Mouse (Mus musculus): ENCODE data around the gene Gm42688. TPM values are rescaled to one million over a fixed set of nuclear protein-coding genes. Genes with fewer than 3 reads are reported as not detected.
A peak's percentile ranks its signal among the peaks of the same experiment; 100 is the strongest.

Gm42688 gene
- 1.9 TPM in 2 replicates for polyA plus RNA-seq (2015; fragmentation: Nextera tagmentation; extraction: Ambion mirVana)

- DNase-seq (ENCODE audit: low spot score) (peak; percentile 95), ATAC-seq (peak; percentile 93)
- WGBS = 4% methylated on average over 24 of the region's 25 CpGs
- peaks cover 7% of the 10 kb centered on the region for H3K4me1 ChIP-seq (ENCODE audit: insufficient read depth, low read depth, low read length)
- H3K4me2 ChIP-seq (replicated peaks; ENCODE audit: low read depth, low read length) = peak within 1 kb of the TSS; percentile 91
- H3K9ac ChIP-seq (replicated peaks; ENCODE audit: low read depth) = peak within 1 kb of the TSS; percentile 43; the same call in 1 of the 2 replicates
- peak within 1 kb of the TSS; percentile 81 for H3K27ac ChIP-seq (ENCODE audit: low read length)
- H3K36me3 ChIP-seq (ENCODE audit: insufficient read depth, low read length) = no peaks in the 10 kb centered on the region
- peak within 1 kb of the TSS; percentile 69 for H3K4me3 ChIP-seq (ENCODE audit: low read depth, low read length)
- TF ChIP-seq CTCF (IDR thresholded peaks at IDR 0.05) = peak; percentile 79
- no peak for TF ChIP-seq EP300 (IDR thresholded peaks at IDR 0.05)
- H3K27me3 ChIP-seq (replicated peaks; ENCODE audit: insufficient read depth, low read length) = no peaks in the 10 kb centered on the region
- H3K9me3 ChIP-seq (ENCODE audit: low read length) = no peaks in the 10 kb centered on the region
Measured at GRCm38 (mm10) chr6:83101316-83101687, at the start of gene Gm42688, which contains the start of gene Ccdc142. Gm42688 (plus strand) TSS chr6:83101617. Ccdc142 (plus strand) TSS chr6:83101601.

- TF ChIP-seq EP300 (IDR thresholded peaks at IDR 0.05) = no peak
- TF ChIP-seq CTCF (IDR thresholded peaks at IDR 0.05) = 0 out of 2 replicates have a peak, but pooled peaks have one; percentile 1
- Histone ChIP-seq H3K9me3 (ENCODE audit: low read length) (no peaks in the 10 kb centered on the region), H3K4me1 (ENCODE audit: insufficient read depth, low read depth, low read length) (peaks cover 19% of the 10 kb centered on the region), H3K4me2 (replicated peaks; ENCODE audit: low read depth, low read length) (peak overlapping the region; percentile 99), H3K9ac (replicated peaks; ENCODE audit: low read depth) (peak overlapping the region; percentile 65), H3K27me3 (replicated peaks; ENCODE audit: insufficient read depth, low read length) (no peaks in the 10 kb centered on the region), H3K27ac (ENCODE audit: low read length) (peak overlapping the region; percentile 60), H3K36me3 (ENCODE audit: insufficient read depth, low read length) (0 out of 2 replicates have a peak, but pooled peaks cover 8% of the 10 kb centered on the region), H3K4me3 (ENCODE audit: low read depth, low read length) (peak overlapping the region; percentile 74)
- no peak for ATAC-seq
- WGBS = 1% methylated on average over 26 of the region's 26 CpGs
- DNase-seq (ENCODE audit: low spot score) = peak; percentile 62
Measured at GRCm38 (mm10) chr6:83053136-83053960, 48.1 kb upstream of the Gm42688 start.

- H3K4me3 ChIP-seq (ENCODE audit: low read depth, low read length) = peak within 1 kb of the TSS; percentile 74
- peaks cover 19% of the 10 kb centered on the region for H3K4me1 ChIP-seq (ENCODE audit: insufficient read depth, low read depth, low read length)
- H3K27me3 ChIP-seq (replicated peaks; ENCODE audit: insufficient read depth, low read length) = no peaks in the 10 kb centered on the region
- DNase-seq (ENCODE audit: low spot score) (peak; percentile 98), ATAC-seq (peak; percentile 97)
- no peaks in the 10 kb centered on the region for H3K9me3 ChIP-seq (ENCODE audit: low read length)
- H3K27ac ChIP-seq (ENCODE audit: low read length) = peak within 1 kb of the TSS; percentile 93
- H3K4me2 ChIP-seq (replicated peaks; ENCODE audit: low read depth, low read length) = peak within 1 kb of the TSS; percentile 99
- 0 out of 2 replicates have a peak, but pooled peaks cover 8% of the 10 kb centered on the region for H3K36me3 ChIP-seq (ENCODE audit: insufficient read depth, low read length)
- under 1% methylated on average over 52 of the region's 64 CpGs for WGBS
- H3K9ac ChIP-seq (replicated peaks; ENCODE audit: low read depth) = peak within 1 kb of the TSS; percentile 91
- TF ChIP-seq EP300 (IDR thresholded peaks at IDR 0.05) (peak; percentile 73), CTCF (IDR thresholded peaks at IDR 0.05) (no peak)
Measured at GRCm38 (mm10) chr6:83054074-83054851, 47.2 kb upstream of the Gm42688 start, which contains the start of gene Aup1. Aup1 (plus strand) TSS chr6:83054521.

- Histone ChIP-seq H3K4me3 (ENCODE audit: low read depth, low read length) (peak within 1 kb of the TSS; percentile 74), H3K4me1 (ENCODE audit: insufficient read depth, low read depth, low read length) (peaks cover 19% of the 10 kb centered on the region), H3K27me3 (replicated peaks; ENCODE audit: insufficient read depth, low read length) (no peaks in the 10 kb centered on the region), H3K4me2 (replicated peaks; ENCODE audit: low read depth, low read length) (peak within 1 kb of the TSS; percentile 99), H3K36me3 (ENCODE audit: insufficient read depth, low read length) (0 out of 2 replicates have a peak, but pooled peaks cover 8% of the 10 kb centered on the region), H3K9me3 (ENCODE audit: low read length) (no peaks in the 10 kb centered on the region), H3K27ac (ENCODE audit: low read length) (peak within 1 kb of the TSS; percentile 93), H3K9ac (replicated peaks; ENCODE audit: low read depth) (peak within 1 kb of the TSS; percentile 91)
- TF ChIP-seq EP300 (IDR thresholded peaks at IDR 0.05) = no peak
- TF ChIP-seq CTCF (IDR thresholded peaks at IDR 0.05) = peak; percentile 63
- ATAC-seq (peak; percentile 24), DNase-seq (ENCODE audit: low spot score) (peak; percentile 33)
- under 1% methylated on average over 50 of the region's 50 CpGs for WGBS
Measured at GRCm38 (mm10) chr6:83054871-83055431, 46.5 kb upstream of the Gm42688 start, which contains the start of gene Htra2. Htra2 (minus strand) TSS chr6:83055273.

- DNase-seq (ENCODE audit: low spot score) = peak; percentile 80
- no peak within 1 kb of the TSS for H3K9ac ChIP-seq (replicated peaks; ENCODE audit: low read depth)
- TF ChIP-seq CTCF (IDR thresholded peaks at IDR 0.05) = no peak
- TF ChIP-seq EP300 (IDR thresholded peaks at IDR 0.05) = no peak
Measured at GRCm38 (mm10) chr6:83057790-83058189, 43.6 kb upstream of the Gm42688 start, which contains the start of gene Dqx1. Dqx1 (plus strand) TSS chr6:83057844.

More at GRCm38 (mm10) chr6:83057790-83058189, 43.6 kb upstream of the Gm42688 start, which contains the start of gene Dqx1:
- H3K4me3 ChIP-seq (ENCODE audit: low read depth, low read length) = no peak within 1 kb of the TSS
- peak; percentile 14 for ATAC-seq
- H3K4me1 ChIP-seq (ENCODE audit: insufficient read depth, low read depth, low read length) = peaks cover 16% of the 10 kb centered on the region
- H3K9me3 ChIP-seq (ENCODE audit: low read length) = no peaks in the 10 kb centered on the region
- no peak within 1 kb of the TSS; the same call in 1 of the 2 replicates for H3K4me2 ChIP-seq (replicated peaks; ENCODE audit: low read depth, low read length)
- 49% methylated on average over 3 of the region's 3 CpGs for WGBS
- H3K27ac ChIP-seq (ENCODE audit: low read length) = no peak within 1 kb of the TSS
- H3K27me3 ChIP-seq (replicated peaks; ENCODE audit: insufficient read depth, low read length) = peaks cover 11% of the 10 kb centered on the region; the same call in 1 of the 2 replicates
- H3K36me3 ChIP-seq (ENCODE audit: insufficient read depth, low read length) = 0 out of 2 replicates have a peak, but pooled peaks cover 8% of the 10 kb centered on the region
